Mouse (Mus musculus) thymus, postnatal 4 days (tissue): ENCODE data around the gene Gm10401.
"Not testable (repeated sequence)": the region's sequence is repeated elsewhere in the genome, so short reads cannot be mapped to it uniquely, and the experiment has no call there.

ENCODE experiments used
- DNase-seq: peaks from one replicate; pipeline ENCODE4 v3.0.0; 2021

Gene Gm10401

DNA sequence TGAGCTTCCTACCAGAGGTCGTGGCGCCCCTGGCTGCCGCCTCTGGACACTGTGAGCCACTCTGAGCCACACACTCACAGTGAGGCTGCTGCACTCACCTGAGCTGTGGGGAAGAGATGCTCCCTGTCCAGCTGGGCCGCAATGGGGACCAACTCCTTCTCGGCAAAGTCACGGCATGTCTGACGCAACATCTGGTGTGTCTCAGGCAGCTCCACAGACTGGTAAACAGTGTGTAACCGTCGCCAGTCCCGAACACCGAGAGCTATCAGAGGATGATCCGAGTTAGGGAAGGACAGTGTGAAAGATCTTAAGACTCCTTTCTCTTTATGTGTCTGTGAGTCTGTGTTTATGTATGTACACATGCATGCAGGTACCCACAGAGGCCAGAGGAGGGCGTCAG is 19.4 kb upstream of the Gm10401 start:
- no peak for DNase-seq

DNA sequence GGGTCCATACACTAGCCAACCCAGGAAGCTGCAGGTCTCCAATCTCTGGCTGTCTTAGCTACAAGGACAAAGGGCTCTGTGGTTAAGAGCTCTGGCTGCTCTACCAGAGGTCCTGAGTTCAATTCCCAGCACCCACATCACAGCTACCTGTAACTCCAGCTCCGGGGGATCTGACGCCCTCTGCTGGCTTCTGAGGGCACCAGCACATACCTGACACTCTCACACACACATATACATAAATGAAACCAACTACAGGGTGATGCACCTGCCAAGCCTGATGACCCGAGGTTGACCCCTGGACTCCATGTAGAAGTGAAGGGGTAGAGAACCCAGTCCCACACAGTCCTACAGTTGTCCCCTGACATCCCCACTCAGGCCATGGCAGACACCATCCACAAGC is 18.3 kb upstream of the Gm10401 start:
- no peak for DNase-seq

GRCm38 (mm10) chr5:115114501-115114900 is 16.4 kb upstream of the Gm10401 start:
- no peak for DNase-seq

- DNase-seq = no peak
Measured at GRCm38 (mm10) chr5:115113244-115113643, 15.1 kb upstream of the Gm10401 start.

- no peak for DNase-seq
Measured at GRCm38 (mm10) chr5:115111156-115111555, 13.1 kb upstream of the Gm10401 start.

- not testable (repeated sequence) for DNase-seq
Measured at GRCm38 (mm10) chr5:115103253-115103652, 5.2 kb upstream of the Gm10401 start.

DNA sequence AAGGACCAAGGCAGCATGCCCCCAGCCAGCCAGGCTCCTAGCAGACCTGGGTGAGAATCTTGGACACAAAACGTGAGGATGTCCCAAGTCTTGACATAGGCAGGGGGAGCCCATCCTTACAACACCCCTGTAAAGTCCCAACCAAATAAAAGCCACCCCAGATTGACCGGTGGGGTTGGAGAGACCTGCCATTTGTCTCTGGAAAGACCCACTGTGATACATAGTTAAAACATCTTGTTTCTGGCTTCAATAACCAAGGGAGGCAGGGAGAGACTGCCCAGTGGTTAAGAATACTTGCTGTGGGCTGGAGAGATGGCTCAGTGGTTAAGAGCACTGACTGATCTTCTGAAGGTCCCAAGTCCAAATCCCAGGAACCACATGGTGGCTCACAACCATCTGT is 4.1 kb upstream of the Gm10401 start:
- no peak for DNase-seq

- DNase-seq = no peak
Measured at GRCm38 (mm10) chr5:115100473-115100872, 2.4 kb upstream of the Gm10401 start.

GRCm38 (mm10) chr5:115099991-115100390 is 1.9 kb upstream of the Gm10401 start:
- DNase-seq = no peak

DNA sequence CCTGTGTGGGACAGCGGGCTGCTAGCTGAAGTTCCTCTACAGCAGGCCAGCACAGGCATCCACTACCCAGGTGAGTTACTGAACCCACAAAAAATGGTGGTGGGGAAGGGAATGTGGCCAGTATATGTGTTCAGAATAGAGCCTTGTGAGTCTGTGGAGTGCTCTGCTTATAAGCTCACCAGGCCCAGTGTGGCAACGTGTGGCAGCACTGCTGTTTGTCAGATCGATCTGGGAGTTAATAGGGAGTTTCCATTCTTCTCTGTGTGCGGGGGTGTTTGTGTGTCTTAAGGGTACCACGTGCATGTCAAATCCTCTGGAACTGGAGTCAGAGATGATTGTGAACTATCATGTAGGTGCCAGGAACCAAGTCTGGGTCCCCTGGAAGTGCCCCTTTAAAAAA is 1.4 kb upstream of the Gm10401 start:
- no peak for DNase-seq

- DNase-seq = no peak
Measured at GRCm38 (mm10) chr5:115091776-115092175, 6.3 kb downstream of the Gm10401 start.

GRCm38 (mm10) chr5:115091015-115091414 is 7.1 kb downstream of the Gm10401 start:
- DNase-seq = no peak

- no peak for DNase-seq
Measured at GRCm38 (mm10) chr5:115089592-115090268, 8.4 kb downstream of the Gm10401 start.

DNA sequence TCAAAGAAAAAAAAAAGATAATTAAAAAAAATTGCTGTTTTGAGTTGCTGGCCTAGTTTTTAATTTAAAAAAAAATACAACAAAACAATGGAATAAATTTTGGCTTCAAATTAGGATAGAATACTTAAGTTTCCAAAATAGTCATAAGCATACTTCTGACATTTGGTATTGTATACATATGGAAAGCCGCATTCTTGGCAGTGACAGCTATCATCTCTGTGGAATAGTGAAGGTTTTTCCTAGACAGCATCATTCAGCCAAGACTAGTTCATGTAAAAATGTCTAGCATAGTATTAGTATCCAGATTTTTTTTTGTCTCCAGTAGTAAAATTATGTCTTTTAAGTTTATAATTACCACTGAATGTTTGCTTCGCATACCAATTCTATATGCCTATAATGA is 12.4 kb downstream of the Gm10401 start:
- DNase-seq = no peak

- DNase-seq = peak; percentile 53
Measured at GRCm38 (mm10) chr5:115083492-115083891, 14.6 kb downstream of the Gm10401 start.

DNA sequence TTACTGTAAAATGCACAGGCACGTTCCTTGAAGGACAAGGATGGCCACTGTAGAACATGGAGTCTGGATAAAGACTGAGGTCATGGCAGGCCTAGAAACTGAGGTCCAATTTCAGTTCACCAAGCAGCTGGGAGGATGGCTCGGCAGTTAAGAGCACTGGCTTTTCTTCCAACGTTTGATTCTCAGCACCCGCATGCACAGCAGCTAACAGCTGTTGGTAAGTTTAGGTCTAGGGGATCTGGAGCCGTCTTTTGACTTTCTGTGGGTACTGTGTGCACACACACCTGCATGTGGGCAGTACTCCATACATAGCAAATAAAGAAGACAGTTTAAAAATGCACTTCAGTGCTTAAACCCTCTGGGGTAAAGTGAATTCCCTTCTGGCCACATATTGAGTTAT is 16.5 kb downstream of the Gm10401 start:
- DNase-seq = peak; percentile 53

DNA sequence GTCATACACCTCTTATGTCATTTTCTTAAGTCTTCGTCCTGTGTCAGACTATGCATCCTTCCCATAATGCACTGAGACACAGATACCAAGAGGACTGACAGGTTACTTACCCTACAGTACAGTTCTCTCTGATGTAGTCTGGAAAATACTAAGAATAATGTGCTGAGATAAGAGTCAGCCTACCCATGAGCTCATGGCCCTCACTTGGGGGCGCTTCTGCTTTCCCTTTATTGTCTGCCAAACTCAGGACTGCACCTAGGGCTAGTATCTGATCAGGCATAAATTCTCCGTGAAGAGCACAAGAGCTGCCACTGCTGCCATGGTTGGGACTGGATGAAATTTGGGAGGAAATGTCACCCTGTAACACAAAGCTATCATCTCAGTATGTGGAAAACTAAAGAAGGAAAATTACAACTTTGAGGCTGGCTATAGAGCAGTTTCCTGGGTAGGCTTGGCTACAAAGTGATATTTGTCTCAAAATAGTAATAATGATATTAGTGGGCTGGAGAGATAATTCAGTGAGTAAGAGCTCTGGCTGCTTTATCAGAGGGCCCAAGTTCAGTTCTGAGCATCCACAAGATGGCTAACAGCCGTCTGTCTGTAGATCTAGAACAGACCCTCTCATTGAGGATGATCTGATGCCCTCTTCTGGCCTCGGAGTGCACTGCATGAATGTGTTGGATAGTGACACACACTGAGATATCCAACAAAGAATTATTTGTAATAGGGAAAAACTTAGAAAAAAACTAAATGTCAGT is 21.8 kb downstream of the Gm10401 start:
- peak; percentile 88 for DNase-seq

DNA sequence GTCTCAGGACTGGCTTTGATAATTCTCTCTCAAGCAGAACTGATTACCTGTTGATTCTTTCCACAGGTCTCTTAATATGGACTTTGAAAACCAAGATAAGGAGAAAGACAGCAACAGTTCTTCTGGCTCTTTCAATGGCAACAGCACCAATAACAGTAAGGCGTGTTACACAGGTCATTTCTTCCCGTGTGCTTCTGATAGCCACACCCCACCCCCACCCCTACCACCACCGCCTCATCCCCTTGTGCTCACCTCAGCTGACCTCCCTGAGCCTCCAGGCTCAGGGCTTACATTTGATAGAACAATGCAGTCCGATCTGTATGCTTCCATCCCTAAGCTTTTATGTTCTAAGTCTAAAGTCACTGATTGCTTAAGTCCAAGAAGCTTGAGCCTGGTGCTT is 23.3 kb downstream of the Gm10401 start:
- DNase-seq = no peak

GRCm38 (mm10) chr5:115073306-115073705 is 24.8 kb downstream of the Gm10401 start:
- DNase-seq = not testable (repeated sequence)

DNA sequence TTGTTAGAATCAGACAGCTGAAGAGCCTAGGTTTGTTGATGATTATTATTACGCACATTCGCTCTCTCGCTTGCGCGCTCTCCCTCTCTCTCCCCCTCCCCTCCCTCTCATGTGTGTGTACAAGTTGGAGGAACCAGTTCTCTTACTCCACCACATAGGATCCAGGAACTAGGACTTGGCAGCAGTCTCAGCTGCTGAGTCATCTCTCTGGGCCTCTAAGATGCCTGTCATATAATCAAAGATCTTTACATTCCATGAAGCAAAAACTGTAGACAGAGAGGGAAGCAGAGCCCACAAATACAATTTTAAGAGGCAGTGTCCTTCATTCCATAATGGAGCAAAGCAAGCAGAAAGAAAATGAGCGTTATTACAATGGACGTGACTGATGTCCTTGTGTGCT is 26.0 kb downstream of the Gm10401 start:
- DNase-seq = no peak

DNA sequence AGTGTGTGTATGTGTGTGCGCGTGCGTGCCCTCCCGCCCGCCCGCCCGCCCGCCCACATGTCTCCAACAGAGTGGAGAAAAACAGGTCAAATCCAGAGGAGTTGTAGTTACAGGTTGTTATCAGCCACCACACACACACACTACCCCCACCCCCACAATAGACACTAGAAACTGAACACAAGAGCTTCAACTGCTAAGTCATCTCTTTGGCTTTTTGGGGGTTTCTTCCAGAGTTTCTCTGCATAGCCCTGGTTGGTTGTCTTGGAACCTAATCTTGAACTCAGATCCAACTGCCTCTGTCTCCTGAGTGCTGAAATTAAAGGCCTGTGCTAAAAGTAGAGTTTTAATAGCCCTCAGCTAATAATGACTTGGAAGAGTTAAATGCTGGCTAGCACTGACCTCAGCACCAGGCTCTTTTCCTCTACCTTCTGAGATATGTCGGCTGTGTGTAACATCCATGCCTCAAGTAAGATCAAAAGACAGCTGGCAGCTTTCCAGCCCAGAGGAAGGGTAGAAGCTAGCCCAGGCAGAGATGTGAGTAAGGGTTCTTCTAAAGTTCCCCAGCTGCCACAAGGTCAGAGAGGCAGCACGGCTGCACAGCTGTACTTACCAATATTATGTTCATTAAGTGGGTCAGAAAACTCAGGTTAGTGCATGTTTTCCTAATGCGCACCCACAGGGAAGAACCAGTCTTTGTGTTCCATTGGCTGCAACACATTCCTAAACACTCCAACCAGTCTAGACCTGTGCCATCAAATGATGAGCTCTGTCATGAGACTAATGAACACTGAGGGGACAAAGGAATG is 26.8 kb downstream of the Gm10401 start:
- DNase-seq = peak; percentile 39

GRCm38 (mm10) chr5:115070457-115070856 is 27.6 kb downstream of the Gm10401 start:
- no peak for DNase-seq

- DNase-seq = no peak
Measured at GRCm38 (mm10) chr5:115069611-115070010, 28.5 kb downstream of the Gm10401 start.
